In genomic region chr19:7057126-7057721, GRCm38 (mm10) we compare ENCODE assay signal across 8 mouse cellular contexts. TPM values are rescaled to one million over a fixed set of nuclear protein-coding genes. Genes with fewer than 3 reads are reported as not detected.
DNase-seq lines count a peak whose midpoint lies in the region; ATAC-seq and TF ChIP-seq lines count a peak whose summit lies in the region.

No protein-coding gene starts in this region.

- no peak for DNase-seq in heart, adult 8-10 months (ENCODE audit: low spot score)
- DNase-seq in urinary bladder, adult 2 months (ENCODE audit: low spot score) = peak; percentile 53
- DNase-seq in urinary bladder, postnatal 4 days (ENCODE audit: low spot score in 2 of 2) = no peak
- DNase-seq in forebrain, embryonic 11.5 days (ENCODE audit: low spot score) = no peak
- no peak for DNase-seq in midbrain, postnatal 0 days (ENCODE audit: low spot score)
- no peak for DNase-seq in embryo, embryonic 11 days

- peak overlapping the region; percentile 100 for H3K4me2 ChIP-seq in heart, embryonic 13.5 days
- peak overlapping the region; percentile 99 for H3K4me2 ChIP-seq in forebrain, embryonic 11.5 days (ENCODE audit: low read depth, low read length, severe bottlenecking)
- peak overlapping the region; percentile 100 for H3K4me2 ChIP-seq in limb, embryonic 12.5 days
- peak overlapping the region; percentile 100 for H3K4me2 ChIP-seq in midbrain, postnatal 0 days (ENCODE audit: low read depth, low read length, poor library complexity, severe bottlenecking)

- H3K9me3 ChIP-seq in heart, embryonic 13.5 days = no peaks in the 10 kb centered on the region
- H3K9me3 ChIP-seq in forebrain, embryonic 11.5 days (ENCODE audit: control insufficient read depth, low read length) = no peaks in the 10 kb centered on the region
- H3K9me3 ChIP-seq in limb, embryonic 12.5 days = no peaks in the 10 kb centered on the region
- no peaks in the 10 kb centered on the region for H3K9me3 ChIP-seq in midbrain, postnatal 0 days (ENCODE audit: low read length)

- H3K4me3 ChIP-seq in heart, embryonic 13.5 days = peak overlapping the region; percentile 76
- H3K4me3 ChIP-seq in forebrain, embryonic 11.5 days (ENCODE audit: low read depth, low read length) = peak overlapping the region; percentile 59
- peak overlapping the region; percentile 74 for H3K4me3 ChIP-seq in limb, embryonic 12.5 days (replicated peaks)
- H3K4me3 ChIP-seq in midbrain, postnatal 0 days (ENCODE audit: low read depth, low read length) = peak overlapping the region; percentile 71

- ATAC-seq in heart, embryonic 13.5 days (ENCODE audit: extremely low read depth, insufficient number of reproducible peaks, low FRiP score, low TSS enrichment) = peak; percentile 14; the same call in 1 of the 2 replicates
- peak; percentile 47 for ATAC-seq in forebrain, embryonic 11.5 days (replicated peaks; ENCODE audit: low FRiP score)
- ATAC-seq in limb, embryonic 12.5 days (ENCODE audit: insufficient number of reproducible peaks, insufficient read depth, low FRiP score, low TSS enrichment, low read depth) = peak; percentile 39
- peak; percentile 28; the same call in 1 of the 2 replicates for ATAC-seq in midbrain, postnatal 0 days (ENCODE audit: low FRiP score)

- H3K27me3 ChIP-seq in heart, embryonic 13.5 days (replicated peaks) = no peaks in the 10 kb centered on the region
- peaks cover 6% of the 10 kb centered on the region; the same call in 1 of the 2 replicates for H3K27me3 ChIP-seq in forebrain, embryonic 11.5 days (ENCODE audit: control insufficient read depth, insufficient read depth, low read length)
- H3K27me3 ChIP-seq in limb, embryonic 12.5 days = peaks cover 33% of the 10 kb centered on the region
- no peaks in the 10 kb centered on the region for H3K27me3 ChIP-seq in midbrain, postnatal 0 days (ENCODE audit: insufficient read depth, low read length)

- peak overlapping the region; percentile 84 for H3K9ac ChIP-seq in heart, embryonic 13.5 days
- peak overlapping the region; percentile 47 for H3K9ac ChIP-seq in forebrain, embryonic 11.5 days (ENCODE audit: low read length)
- peak overlapping the region; percentile 77 for H3K9ac ChIP-seq in limb, embryonic 12.5 days (replicated peaks)
- H3K9ac ChIP-seq in midbrain, postnatal 0 days (replicated peaks; ENCODE audit: low read length, poor library complexity, severe bottlenecking) = peak overlapping the region; percentile 59

- TF ChIP-seq CTCF in midbrain, postnatal 0 days (IDR thresholded peaks at IDR 0.05) = no peak

- H3K27ac ChIP-seq in heart, embryonic 13.5 days (replicated peaks) = peak overlapping the region; percentile 87
- no peak overlapping the region for H3K27ac ChIP-seq in forebrain, embryonic 11.5 days (ENCODE audit: low read depth, low read length)
- 0 out of 2 replicates have a peak overlapping the region, but pooled peaks have one; percentile 41 for H3K27ac ChIP-seq in limb, embryonic 12.5 days
- no peak overlapping the region for H3K27ac ChIP-seq in midbrain, postnatal 0 days (ENCODE audit: low read depth, low read length)

- H3K36me3 ChIP-seq in heart, embryonic 13.5 days = no peaks in the 10 kb centered on the region
- no peaks in the 10 kb centered on the region for H3K36me3 ChIP-seq in forebrain, embryonic 11.5 days (ENCODE audit: control insufficient read depth, insufficient read depth, low read length)
- no peaks in the 10 kb centered on the region for H3K36me3 ChIP-seq in limb, embryonic 12.5 days
- H3K36me3 ChIP-seq in midbrain, postnatal 0 days (ENCODE audit: insufficient read depth, low read length) = no peaks in the 10 kb centered on the region

- H3K4me1 ChIP-seq in heart, embryonic 13.5 days = peaks cover 38% of the 10 kb centered on the region
- peaks cover 19% of the 10 kb centered on the region for H3K4me1 ChIP-seq in forebrain, embryonic 11.5 days (replicated peaks; ENCODE audit: control insufficient read depth, insufficient read depth, low read length)
- peaks cover 29% of the 10 kb centered on the region for H3K4me1 ChIP-seq in limb, embryonic 12.5 days (replicated peaks)
- H3K4me1 ChIP-seq in midbrain, postnatal 0 days (ENCODE audit: insufficient read depth, low read length) = peaks cover 9% of the 10 kb centered on the region; the same call in 1 of the 2 replicates

- WGBS in heart, embryonic 13.5 days = 3% methylated on average over 16 of the region's 16 CpGs
- WGBS in forebrain, embryonic 11.5 days = 2% methylated on average over 16 of the region's 16 CpGs
- 5% methylated on average over 16 of the region's 16 CpGs for WGBS in limb, embryonic 12.5 days
- WGBS in midbrain, postnatal 0 days = 6% methylated on average over 16 of the region's 16 CpGs

RNA-seq across cellular contexts. Expression of gene Macrod1, which starts 0.6 kb away (rescaled TPM):
- polyA plus RNA-seq in heart, embryonic 13.5 days (2015; fragmentation: Nextera tagmentation; extraction: Ambion mirVana) = 32.0 and 32.9 TPM in 2 replicates
- 100 to 1,000 TPM; 318 to 340 (median 328) TPM for total RNA-seq in heart, adult 8-10 months (2022)
- 23.7 and 26.2 TPM in 2 replicates for polyA plus RNA-seq in urinary bladder, adult 2 months (2012; rRNA removed)
- polyA plus RNA-seq in forebrain, embryonic 11.5 days (2014; fragmentation: Nextera tagmentation; extraction: Ambion mirVana) = 3.6 and 4.0 TPM in 2 replicates
- 12.3 and 13.2 TPM in 2 replicates for polyA plus RNA-seq in limb, embryonic 12.5 days (2016; fragmentation: Nextera tagmentation; extraction: Ambion mirVana)
- total RNA-seq in midbrain, postnatal 0 days (2014; rRNA removed) = 1.4 and 5.1 TPM in 2 replicates
- polyA plus RNA-seq in midbrain, postnatal 0 days (2015; fragmentation: Nextera tagmentation; extraction: Ambion mirVana) = 5.9 and 6.2 TPM in 2 replicates

RNA-seq across cellular contexts. Expression of gene Stip1, which starts 17.5 kb away (rescaled TPM):
- polyA plus RNA-seq in heart, embryonic 13.5 days (2015; fragmentation: Nextera tagmentation; extraction: Ambion mirVana) = 207 and 228 TPM in 2 replicates
- 100 to 1,000 TPM in 3 of 4 experiments, 10 to 100 TPM in 1; 96.7 to 125 (median 109) TPM for total RNA-seq in heart, adult 8-10 months (2022)
- polyA plus RNA-seq in urinary bladder, adult 2 months (2012; rRNA removed) = 82.9 and 85.9 TPM in 2 replicates
- 428 and 444 TPM in 2 replicates for polyA plus RNA-seq in forebrain, embryonic 11.5 days (2014; fragmentation: Nextera tagmentation; extraction: Ambion mirVana)
- polyA plus RNA-seq in limb, embryonic 12.5 days (2016; fragmentation: Nextera tagmentation; extraction: Ambion mirVana) = 292 and 312 TPM in 2 replicates
- total RNA-seq in midbrain, postnatal 0 days (2014; rRNA removed) = 97.0 and 101 TPM in 2 replicates
- polyA plus RNA-seq in midbrain, postnatal 0 days (2015; fragmentation: Nextera tagmentation; extraction: Ambion mirVana) = 142 and 147 TPM in 2 replicates

RNA-seq across cellular contexts. Expression of gene Fermt3, which starts 38.0 kb away (rescaled TPM):
- polyA plus RNA-seq in heart, embryonic 13.5 days (2015; fragmentation: Nextera tagmentation; extraction: Ambion mirVana) = 7.6 and 8.1 TPM in 2 replicates
- 1 to 10 TPM; 3.3 to 9.6 (median 4.4) TPM for total RNA-seq in heart, adult 8-10 months (2022)
- polyA plus RNA-seq in urinary bladder, adult 2 months (2012; rRNA removed) = 13.9 and 15.7 TPM in 2 replicates
- polyA plus RNA-seq in forebrain, embryonic 11.5 days (2014; fragmentation: Nextera tagmentation; extraction: Ambion mirVana) = 8.0 and 8.5 TPM in 2 replicates
- 7.1 and 7.8 TPM in 2 replicates for polyA plus RNA-seq in limb, embryonic 12.5 days (2016; fragmentation: Nextera tagmentation; extraction: Ambion mirVana)
- total RNA-seq in midbrain, postnatal 0 days (2014; rRNA removed) = 5.6 and 6.2 TPM in 2 replicates
- 3.0 and 3.4 TPM in 2 replicates for polyA plus RNA-seq in midbrain, postnatal 0 days (2015; fragmentation: Nextera tagmentation; extraction: Ambion mirVana)

RNA-seq across cellular contexts. Expression of gene Flrt1, which starts 48.3 kb away (rescaled TPM):
- polyA plus RNA-seq in heart, embryonic 13.5 days (2015; fragmentation: Nextera tagmentation; extraction: Ambion mirVana) = 1.1 and 1.4 TPM in 2 replicates
- 1 to 10 TPM in 3 of 4 experiments, under 1 TPM in 1; 0.92 to 2.0 (median 1.4) TPM for total RNA-seq in heart, adult 8-10 months (2022)
- 0.37 and 0.66 TPM in 2 replicates for polyA plus RNA-seq in urinary bladder, adult 2 months (2012; rRNA removed)
- polyA plus RNA-seq in forebrain, embryonic 11.5 days (2014; fragmentation: Nextera tagmentation; extraction: Ambion mirVana) = 7.7 and 9.0 TPM in 2 replicates
- 3.5 and 4.4 TPM in 2 replicates for polyA plus RNA-seq in limb, embryonic 12.5 days (2016; fragmentation: Nextera tagmentation; extraction: Ambion mirVana)
- 9.9 and 11.4 TPM in 2 replicates for total RNA-seq in midbrain, postnatal 0 days (2014; rRNA removed)
- 9.8 and 11.9 TPM in 2 replicates for polyA plus RNA-seq in midbrain, postnatal 0 days (2015; fragmentation: Nextera tagmentation; extraction: Ambion mirVana)

Comparison
In these comparisons a context has a peak if more than half of its experiments do, and no peak if none do; other contexts are left out.
1. H3K27ac ChIP-seq: peak in heart, embryonic 13.5 days (single experiment) and limb, embryonic 12.5 days (single experiment); none in forebrain, embryonic 11.5 days (single experiment) and midbrain, postnatal 0 days (single experiment).
2. Peak in every context shown above with its lines, with median percentiles within 50 percentile points of each other: ATAC-seq, H3K4me2 ChIP-seq, H3K4me3 ChIP-seq and H3K9ac ChIP-seq.